Mouse (Mus musculus): ENCODE results near the gene Rps7.

DNA sequence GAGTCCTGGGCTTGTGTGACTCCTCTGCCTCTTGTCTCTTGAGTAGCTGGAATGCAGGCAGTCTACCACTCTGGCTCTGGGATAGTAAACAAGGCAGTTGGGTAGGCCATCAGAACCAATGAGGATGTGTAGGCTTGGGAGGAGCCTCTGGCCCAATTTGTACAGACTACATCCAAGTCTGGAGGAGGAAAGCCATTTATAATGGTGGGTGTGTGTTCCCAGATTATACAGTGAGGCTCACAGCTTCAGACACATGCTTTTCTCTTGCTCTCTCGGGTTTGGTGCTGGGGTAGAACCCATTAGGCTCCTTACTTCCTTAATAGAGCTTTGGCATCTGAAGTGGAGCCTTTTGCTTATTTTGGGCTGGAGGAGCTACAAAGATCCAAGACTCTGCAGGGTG is 48.9 kb upstream of the Rps7 start:
- no peak for TF ChIP-seq POLR2A (IDR thresholded peaks at IDR 0.05; ENCODE audit: borderline replicate concordance, extremely low read depth, low read depth, low read length)
- no peak for TF ChIP-seq CTCF (IDR thresholded peaks at IDR 0.05; ENCODE audit: insufficient read depth, low read length)
